Mouse (Mus musculus): ENCODE measurements around the gene Washc2.
A peak's percentile ranks its signal among the peaks of the same experiment; 100 is the strongest.

Gene Washc2

DNA sequence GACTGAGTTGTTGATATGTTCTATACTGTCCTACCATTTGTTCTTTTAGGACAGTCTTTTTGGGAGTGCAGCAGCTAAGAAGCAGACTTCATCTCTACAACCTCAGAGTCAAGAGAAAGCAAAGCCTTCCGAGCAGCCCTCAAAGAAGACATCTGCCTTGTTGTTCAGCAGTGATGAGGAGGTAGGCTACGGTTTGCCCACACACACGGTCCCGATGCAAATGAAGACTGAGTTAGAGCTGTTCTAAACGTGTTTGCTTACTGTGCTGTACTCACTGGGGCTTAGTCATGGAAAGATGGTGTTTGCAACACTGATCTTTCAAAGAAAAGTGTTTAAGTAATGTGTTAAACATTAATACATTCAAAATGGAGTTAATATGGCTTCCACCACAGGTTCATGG is 30.2 kb downstream of the Washc2 start:
- TF ChIP-seq GATA4 (IDR thresholded peaks at IDR 0.05; ENCODE audit: insufficient replicate concordance, low read length) = no peak

- no peak for TF ChIP-seq GATA4 (IDR thresholded peaks at IDR 0.05; ENCODE audit: insufficient replicate concordance, low read length)
Measured at GRCm38 (mm10) chr6:116240371-116240770, 32.5 kb downstream of the Washc2 start.

DNA sequence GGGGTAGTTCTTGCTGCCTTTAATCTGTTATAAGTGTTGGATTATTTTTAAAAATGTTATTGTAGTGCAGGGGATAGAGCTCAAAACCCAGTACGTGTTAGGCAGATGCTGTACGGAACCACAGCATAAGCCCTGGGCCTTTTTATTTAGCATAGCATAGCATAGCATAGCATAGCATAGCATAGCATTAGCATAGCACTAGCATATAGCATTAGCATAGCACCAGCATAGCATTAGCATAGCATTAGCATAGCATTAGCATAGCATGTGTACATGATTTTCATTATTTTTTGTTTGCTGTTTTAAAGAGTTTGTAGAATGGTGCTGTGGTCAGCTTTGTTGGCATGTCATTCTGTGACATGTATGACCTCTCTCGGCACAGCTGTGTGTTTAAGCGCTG is 51.8 kb downstream of the Washc2 start:
- no peak for TF ChIP-seq GATA4 (IDR thresholded peaks at IDR 0.05; ENCODE audit: insufficient replicate concordance, low read length)

DNA sequence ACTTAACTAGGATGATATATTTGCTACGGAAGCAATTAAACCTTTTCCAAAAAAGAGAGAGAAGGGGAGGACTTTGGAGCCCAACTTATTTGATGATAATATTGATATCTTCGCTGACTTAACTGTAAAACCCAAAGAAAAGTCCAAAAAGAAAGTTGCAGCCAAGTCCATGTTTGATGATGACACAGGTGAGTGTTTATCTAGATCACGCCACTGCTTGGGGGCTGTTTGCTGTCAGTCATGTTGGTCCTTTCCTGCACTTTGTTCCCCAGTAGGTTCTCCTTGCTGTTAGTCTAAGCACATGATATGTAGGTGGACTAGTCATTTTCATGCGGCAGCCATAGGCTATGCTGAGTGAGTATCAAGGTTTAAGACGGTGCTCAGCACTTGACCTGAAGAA is 52.6 kb downstream of the Washc2 start:
- 0 out of 2 replicates have a peak, but pooled peaks have one; percentile 19 for TF ChIP-seq GATA4 (IDR thresholded peaks at IDR 0.05; ENCODE audit: insufficient replicate concordance, low read length)

DNA sequence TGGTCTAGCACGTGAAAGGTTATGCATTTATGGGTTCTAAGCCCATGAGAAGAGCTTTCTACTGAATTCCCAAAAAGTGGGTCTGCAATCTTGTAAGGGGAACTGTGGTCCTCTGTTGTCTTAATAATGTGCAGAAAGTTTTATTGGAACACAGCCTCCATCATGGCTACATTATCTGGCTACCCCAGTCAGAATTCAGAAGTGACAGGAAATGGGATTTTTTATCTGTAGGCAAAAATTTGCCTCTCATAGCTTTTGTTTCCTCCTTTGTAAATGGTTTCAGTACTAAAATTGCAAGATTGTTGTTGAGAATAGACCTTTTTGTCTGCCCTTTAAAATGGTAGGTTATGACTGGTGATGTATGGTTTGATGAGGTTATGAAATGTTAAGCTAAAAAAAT is 55.0 kb downstream of the Washc2 start:
- no peak for TF ChIP-seq GATA4 (IDR thresholded peaks at IDR 0.05; ENCODE audit: insufficient replicate concordance, low read length)

DNA sequence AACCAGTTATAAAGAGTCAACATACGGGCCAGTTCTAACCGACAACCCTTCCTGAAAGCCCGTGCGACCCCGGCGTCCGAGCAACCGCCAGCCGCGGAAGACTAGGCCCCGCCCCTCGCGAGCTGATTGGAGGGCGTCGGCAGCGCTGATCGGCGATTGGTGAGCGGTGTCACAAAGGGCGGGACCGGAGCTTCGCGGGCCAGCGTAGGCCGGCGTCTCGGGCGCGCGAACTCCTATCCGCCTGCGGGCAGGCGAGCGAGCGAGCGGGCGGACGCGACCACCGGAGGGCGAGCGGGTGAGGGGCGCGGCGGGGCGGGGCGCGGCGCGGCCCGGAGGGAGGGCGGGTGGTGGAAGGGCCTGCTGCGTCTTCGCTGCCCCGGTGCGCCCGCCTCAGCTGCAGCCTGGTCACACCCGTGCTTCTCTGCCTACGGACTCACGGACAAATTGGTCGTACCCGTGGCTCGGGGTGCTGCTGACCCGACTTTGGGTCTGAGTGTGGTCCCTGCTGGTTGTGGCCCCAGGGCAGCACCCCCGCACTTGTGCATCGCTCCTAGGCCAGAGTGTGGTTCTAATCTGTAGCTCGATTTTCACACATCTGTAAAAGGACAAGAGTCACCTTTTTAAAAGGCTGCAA is 56.3 kb downstream of the Washc2 start, which contains the start of gene Zfand4:
Zfand4 (plus strand) TSS at position 205 of the 634 bp plus-strand sequence.
- no peak; the same call in 1 of the 2 replicates for TF ChIP-seq GATA4 (IDR thresholded peaks at IDR 0.05; ENCODE audit: insufficient replicate concordance, low read length)

- no peak for TF ChIP-seq GATA4 (IDR thresholded peaks at IDR 0.05; ENCODE audit: insufficient replicate concordance, low read length)
Measured at GRCm38 (mm10) chr6:116264836-116265235, 57.0 kb downstream of the Washc2 start.

DNA sequence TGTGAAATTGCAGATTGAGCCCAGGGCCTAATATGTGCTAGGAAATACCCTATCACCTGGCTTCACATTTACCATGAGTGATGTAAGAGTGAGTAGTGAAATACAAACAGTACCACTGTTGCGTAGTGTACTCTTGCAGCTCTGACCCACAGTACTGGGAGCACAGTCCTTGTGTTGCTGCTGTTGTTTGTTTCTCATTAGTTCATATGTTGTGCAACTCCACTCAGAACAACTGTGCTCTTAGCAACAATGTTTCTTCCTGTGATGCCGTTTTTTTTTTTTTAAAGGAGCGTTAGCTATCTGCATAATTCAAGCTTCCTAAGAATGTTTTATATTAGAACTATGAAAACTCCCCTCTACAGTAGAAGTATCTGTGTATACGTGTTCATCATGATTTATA is 57.8 kb downstream of the Washc2 start:
- TF ChIP-seq GATA4 (IDR thresholded peaks at IDR 0.05; ENCODE audit: insufficient replicate concordance, low read length) = no peak

DNA sequence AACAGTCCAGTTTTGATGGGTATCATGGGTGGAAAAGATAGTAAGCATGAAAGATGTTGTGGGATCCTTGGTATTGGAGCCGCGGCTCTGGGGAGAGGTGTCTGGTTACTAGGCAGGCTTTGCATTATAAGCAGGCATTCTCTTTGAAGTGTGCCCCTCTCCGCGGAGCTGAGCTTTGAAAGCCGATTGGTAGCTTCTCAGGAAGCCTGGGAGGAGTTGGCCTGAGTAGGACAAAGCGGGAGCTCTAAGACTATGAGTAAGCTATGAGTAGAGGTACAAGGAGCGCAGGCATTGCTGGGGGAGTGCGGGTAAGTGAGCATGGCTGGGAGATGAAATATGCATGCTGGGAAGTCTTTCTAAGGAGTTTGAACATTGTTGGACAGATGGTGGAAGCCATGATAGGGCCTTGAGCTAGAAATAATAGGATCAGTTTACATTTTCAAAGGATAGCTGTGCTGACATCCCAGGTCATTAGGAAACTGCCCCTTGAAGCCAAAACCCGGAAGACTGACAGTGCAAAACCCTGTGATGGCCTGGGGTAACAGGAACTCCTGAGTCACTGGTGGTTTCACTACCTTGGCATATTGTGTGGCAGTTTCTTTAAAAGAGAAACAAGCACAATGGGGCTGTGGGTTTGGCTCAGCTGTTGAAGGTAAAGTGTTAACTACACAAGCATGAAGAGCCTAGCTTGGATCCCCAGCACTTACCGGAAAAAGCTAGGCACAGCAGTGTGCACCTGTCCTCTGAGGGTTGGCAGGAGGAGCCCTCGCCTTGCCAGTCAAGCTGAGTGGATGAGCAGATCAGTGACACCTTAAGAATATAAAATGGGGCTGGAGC is 58.7 kb downstream of the Washc2 start:
- TF ChIP-seq GATA4 (IDR thresholded peaks at IDR 0.05; ENCODE audit: insufficient replicate concordance, low read length) = no peak

DNA sequence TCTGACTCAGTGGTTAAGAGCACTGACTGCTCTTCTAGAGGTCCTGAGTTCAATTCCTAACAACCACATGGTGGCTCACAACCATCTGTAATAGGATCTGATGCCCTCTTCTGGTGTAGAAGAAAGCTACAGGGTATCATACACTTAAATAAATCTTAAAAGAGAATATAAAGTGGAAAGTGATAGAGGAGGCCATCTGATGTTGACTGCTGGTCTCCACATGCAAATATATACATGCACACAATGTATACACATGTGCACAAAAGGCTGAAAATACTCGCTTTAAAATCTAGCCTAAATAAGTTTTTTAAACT is 59.2 kb downstream of the Washc2 start:
- TF ChIP-seq GATA4 (IDR thresholded peaks at IDR 0.05; ENCODE audit: insufficient replicate concordance, low read length) = no peak

DNA sequence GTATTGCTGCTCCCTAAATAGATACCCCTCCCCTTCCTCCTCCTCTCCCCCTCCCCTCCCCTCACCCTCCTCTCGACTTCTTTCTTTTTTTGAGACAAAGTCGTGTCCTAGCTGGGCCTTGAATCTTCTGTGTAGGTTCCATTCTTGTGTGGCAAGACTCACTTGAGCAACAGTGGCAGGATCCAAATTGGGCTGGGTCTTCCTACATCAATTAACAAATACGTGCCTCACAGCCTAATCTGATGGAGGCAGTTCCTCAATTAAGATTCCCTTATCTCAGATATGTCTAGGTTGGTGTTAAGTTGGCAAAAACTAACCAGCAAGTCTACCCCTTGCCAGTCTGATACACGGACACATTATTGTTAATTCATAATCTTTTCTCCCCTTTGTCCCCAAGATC is 67.9 kb downstream of the Washc2 start:
- no peak for TF ChIP-seq GATA4 (IDR thresholded peaks at IDR 0.05; ENCODE audit: insufficient replicate concordance, low read length)

- no peak for TF ChIP-seq GATA4 (IDR thresholded peaks at IDR 0.05; ENCODE audit: insufficient replicate concordance, low read length)
Measured at GRCm38 (mm10) chr6:116278679-116279317, 71.0 kb downstream of the Washc2 start.

- no peak for TF ChIP-seq GATA4 (IDR thresholded peaks at IDR 0.05; ENCODE audit: insufficient replicate concordance, low read length)
Measured at GRCm38 (mm10) chr6:116281014-116281413, 73.2 kb downstream of the Washc2 start.

- no peak for TF ChIP-seq GATA4 (IDR thresholded peaks at IDR 0.05; ENCODE audit: insufficient replicate concordance, low read length)
Measured at GRCm38 (mm10) chr6:116282546-116282945, 74.7 kb downstream of the Washc2 start.

GRCm38 (mm10) chr6:116283280-116283679 is 75.4 kb downstream of the Washc2 start:
- no peak for TF ChIP-seq GATA4 (IDR thresholded peaks at IDR 0.05; ENCODE audit: insufficient replicate concordance, low read length)

- no peak for TF ChIP-seq GATA4 (IDR thresholded peaks at IDR 0.05; ENCODE audit: insufficient replicate concordance, low read length)
Measured at GRCm38 (mm10) chr6:116286321-116286720, 78.5 kb downstream of the Washc2 start.

All from liver, adult (tissue).